15 mouse cellular contexts compared by ENCODE assay signal in the genomic region with DNA sequence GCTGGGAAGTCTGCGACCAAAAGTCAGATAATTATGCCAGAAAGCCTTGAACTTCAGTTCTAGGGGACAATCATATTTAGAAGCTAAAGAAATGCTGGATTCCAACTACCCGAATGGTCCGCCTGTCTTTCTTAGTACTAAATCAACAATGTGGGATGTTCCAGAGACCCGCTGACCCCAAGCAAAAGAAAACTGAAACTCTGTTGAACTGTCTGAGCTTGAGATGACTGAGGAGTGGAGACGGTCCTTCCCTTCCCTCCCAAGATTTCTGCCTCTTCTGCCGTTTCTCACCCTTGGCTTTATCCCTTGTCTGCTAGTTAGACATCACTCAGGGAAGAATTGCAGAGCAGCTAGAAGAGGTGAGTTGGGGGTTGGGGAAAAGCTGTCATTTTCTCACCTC. TPM values are rescaled to one million over a fixed set of nuclear protein-coding genes. Genes with fewer than 3 reads are reported as not detected.
A peak's percentile ranks its signal among the peaks of the same experiment; 100 is the strongest.
DNase-seq lines count a peak whose midpoint lies in the region; ATAC-seq and TF ChIP-seq lines count a peak whose summit lies in the region.
"Had no signal": no experiment of that assay in that cellular context is flagged by ENCODE, and none has a peak within 500 bp of the region (broad histone marks: within the 10 kb centered on the region; RNA-seq: fewer than 3 reads in every experiment).

No protein-coding gene starts in this region.

- H3K9ac ChIP-seq in midbrain, embryonic 14.5 days (replicated peaks; ENCODE audit: low read length), result no peak overlapping the region
- H3K9ac ChIP-seq in midbrain, postnatal 0 days (replicated peaks; ENCODE audit: low read length, poor library complexity, severe bottlenecking), result no peak overlapping the region
- H3K9ac ChIP-seq in limb, embryonic 12.5 days (replicated peaks), result no peak overlapping the region
- H3K9ac ChIP-seq in stomach, postnatal 0 days (ENCODE audit: low read length), result peak overlapping the region; percentile 38
- no peak overlapping the region for H3K9ac ChIP-seq in kidney, embryonic 14.5 days (ENCODE audit: low read depth, low read length)
- H3K9ac ChIP-seq: kidney, embryonic 15.5 days; liver, embryonic 15.5 days had no signal

- peaks cover 96% of the 10 kb centered on the region for H3K27me3 ChIP-seq in midbrain, embryonic 14.5 days (ENCODE audit: control insufficient read depth, insufficient read depth, low read length)
- peaks cover 77% of the 10 kb centered on the region for H3K27me3 ChIP-seq in midbrain, postnatal 0 days (ENCODE audit: insufficient read depth, low read length)
- H3K27me3 ChIP-seq in limb, embryonic 12.5 days, result peaks cover 86% of the 10 kb centered on the region
- no peaks in the 10 kb centered on the region; the same call in 1 of the 2 replicates for H3K27me3 ChIP-seq in stomach, postnatal 0 days (ENCODE audit: control insufficient read depth, insufficient read depth, low read length)
- H3K27me3 ChIP-seq in kidney, embryonic 14.5 days (ENCODE audit: control insufficient read depth, insufficient read depth, low read length), result peaks cover 95% of the 10 kb centered on the region

- TF ChIP-seq CTCF in midbrain, postnatal 0 days (IDR thresholded peaks at IDR 0.05), result no peak
- TF ChIP-seq CTCF in stomach, postnatal 0 days (IDR thresholded peaks at IDR 0.05; ENCODE audit: low read depth), result no peak

- 1% methylated on average over 6 of the region's 6 CpGs for WGBS in midbrain, embryonic 14.5 days
- 3% methylated on average over 6 of the region's 6 CpGs for WGBS in midbrain, postnatal 0 days
- 2% methylated on average over 6 of the region's 6 CpGs for WGBS in limb, embryonic 12.5 days
- 35% methylated on average over 6 of the region's 6 CpGs for WGBS in stomach, postnatal 0 days
- 3% methylated on average over 6 of the region's 6 CpGs for WGBS in kidney, embryonic 14.5 days

- H3K4me1 ChIP-seq in midbrain, embryonic 14.5 days (ENCODE audit: control insufficient read depth, insufficient read depth, low read length), result no peaks in the 10 kb centered on the region
- H3K4me1 ChIP-seq in midbrain, postnatal 0 days (ENCODE audit: insufficient read depth, low read length), result no peaks in the 10 kb centered on the region
- peaks cover 18% of the 10 kb centered on the region for H3K4me1 ChIP-seq in limb, embryonic 12.5 days (replicated peaks)
- peaks cover 2% of the 10 kb centered on the region; the same call in 1 of the 2 replicates for H3K4me1 ChIP-seq in stomach, postnatal 0 days (replicated peaks; ENCODE audit: control insufficient read depth, insufficient read depth)
- no peaks in the 10 kb centered on the region for H3K4me1 ChIP-seq in kidney, embryonic 14.5 days (ENCODE audit: control insufficient read depth, insufficient read depth, low read length)
- H3K4me1 ChIP-seq: liver, embryonic 15.5 days had no signal

- H3K27ac ChIP-seq in midbrain, embryonic 14.5 days (replicated peaks; ENCODE audit: low read depth, low read length), result no peak overlapping the region
- no peak overlapping the region for H3K27ac ChIP-seq in midbrain, postnatal 0 days (ENCODE audit: low read depth, low read length)
- H3K27ac ChIP-seq in limb, embryonic 12.5 days, result no peak overlapping the region
- no peak overlapping the region for H3K27ac ChIP-seq in stomach, postnatal 0 days (replicated peaks)
- H3K27ac ChIP-seq in kidney, embryonic 14.5 days (ENCODE audit: low read depth, low read length), result no peak overlapping the region
- H3K27ac ChIP-seq: kidney, embryonic 15.5 days; liver, embryonic 15.5 days had no signal

- no peak for TF ChIP-seq EP300 in stomach, postnatal 0 days (optimal IDR thresholded peaks at IDR 0.05)

- no peaks in the 10 kb centered on the region for H3K36me3 ChIP-seq in midbrain, embryonic 14.5 days (ENCODE audit: control insufficient read depth, insufficient read depth, low read length)
- H3K36me3 ChIP-seq in midbrain, postnatal 0 days (ENCODE audit: insufficient read depth, low read length), result no peaks in the 10 kb centered on the region
- H3K36me3 ChIP-seq in limb, embryonic 12.5 days, result no peaks in the 10 kb centered on the region
- H3K36me3 ChIP-seq in stomach, postnatal 0 days (ENCODE audit: control insufficient read depth, insufficient read depth, low read length), result no peaks in the 10 kb centered on the region
- no peaks in the 10 kb centered on the region for H3K36me3 ChIP-seq in kidney, embryonic 14.5 days (ENCODE audit: control insufficient read depth, insufficient read depth, low read length)
- H3K36me3 ChIP-seq: kidney, embryonic 15.5 days; liver, embryonic 15.5 days had no signal

- no peak for ATAC-seq in midbrain, embryonic 14.5 days (ENCODE audit: low FRiP score, low TSS enrichment)
- ATAC-seq in midbrain, postnatal 0 days (ENCODE audit: low FRiP score), result no peak
- ATAC-seq in limb, embryonic 12.5 days (ENCODE audit: insufficient number of reproducible peaks, insufficient read depth, low FRiP score, low TSS enrichment, low read depth), result no peak
- no peak for ATAC-seq in stomach, postnatal 0 days (ENCODE audit: low FRiP score, low TSS enrichment)
- ATAC-seq in kidney, embryonic 14.5 days (ENCODE audit: low FRiP score, low TSS enrichment), result no peak

- no peak overlapping the region for H3K4me2 ChIP-seq in midbrain, embryonic 14.5 days (ENCODE audit: low read length)
- H3K4me2 ChIP-seq in midbrain, postnatal 0 days (ENCODE audit: low read depth, low read length, poor library complexity, severe bottlenecking), result no peak overlapping the region
- peak overlapping the region; percentile 17; the same call in 1 of the 2 replicates for H3K4me2 ChIP-seq in limb, embryonic 12.5 days
- H3K4me2 ChIP-seq in stomach, postnatal 0 days (replicated peaks; ENCODE audit: low read depth), result peak overlapping the region; percentile 57
- H3K4me2 ChIP-seq in kidney, embryonic 14.5 days (replicated peaks; ENCODE audit: low read depth, low read length), result no peak overlapping the region
- H3K4me2 ChIP-seq: kidney, embryonic 15.5 days; liver, embryonic 15.5 days had no signal

- no peak overlapping the region for H3K4me3 ChIP-seq in midbrain, embryonic 14.5 days (replicated peaks; ENCODE audit: low read depth, low read length)
- H3K4me3 ChIP-seq in midbrain, postnatal 0 days (ENCODE audit: low read depth, low read length), result no peak overlapping the region
- H3K4me3 ChIP-seq in limb, embryonic 12.5 days (replicated peaks), result 0 out of 2 replicates have a peak overlapping the region, but pooled peaks have one; percentile 6
- H3K4me3 ChIP-seq in stomach, postnatal 0 days (ENCODE audit: low read depth, low read length), result peak overlapping the region; percentile 1
- H3K4me3 ChIP-seq in kidney, embryonic 14.5 days (ENCODE audit: low read length), result no peak overlapping the region
- H3K4me3 ChIP-seq: kidney, embryonic 15.5 days; liver, embryonic 15.5 days; myocyte had no signal

- DNase-seq in embryo, embryonic 10.5 days (ENCODE audit: low spot score), result peak; percentile 55
- DNase-seq in embryo, embryonic 10 days (ENCODE audit: low spot score), result no peak
- DNase-seq in midbrain, embryonic 14.5 days, result peak; percentile 14
- DNase-seq in midbrain, postnatal 0 days (ENCODE audit: low spot score), result no peak
- no peak for DNase-seq in stomach, postnatal 0 days (ENCODE audit: low spot score)
- DNase-seq in adrenal gland, postnatal 25 days, result no peak
- DNase-seq: adrenal gland, postnatal 10 days; heart, postnatal 36 days; lung, postnatal 4 days; thymus, adult 18-20 months had no signal

- no peaks in the 10 kb centered on the region for H3K9me3 ChIP-seq in midbrain, embryonic 14.5 days (ENCODE audit: control insufficient read depth, low read length)
- H3K9me3 ChIP-seq in midbrain, postnatal 0 days (ENCODE audit: low read length), result no peaks in the 10 kb centered on the region
- H3K9me3 ChIP-seq in limb, embryonic 12.5 days, result no peaks in the 10 kb centered on the region
- no peaks in the 10 kb centered on the region for H3K9me3 ChIP-seq in stomach, postnatal 0 days (ENCODE audit: control insufficient read depth, low read length)
- H3K9me3 ChIP-seq in kidney, embryonic 14.5 days (ENCODE audit: control insufficient read depth, low read length), result no peaks in the 10 kb centered on the region
- H3K9me3 ChIP-seq: kidney, embryonic 15.5 days; liver, embryonic 15.5 days had no signal

RNA-seq across cellular contexts. Expression of a gene that starts 5.7 kb away (rescaled TPM):
- polyA plus RNA-seq in midbrain, embryonic 14.5 days (2014; fragmentation: Nextera tagmentation; extraction: Ambion mirVana), result 5.4 and 8.1 TPM in 2 replicates
- total RNA-seq in midbrain, postnatal 0 days (2014; rRNA removed), result 6.8 and 12.3 TPM in 2 replicates
- polyA plus RNA-seq in midbrain, postnatal 0 days (2015; fragmentation: Nextera tagmentation; extraction: Ambion mirVana), result 13.2 and 25.8 TPM in 2 replicates
- 8.9 and 16.7 TPM in 2 replicates for polyA plus RNA-seq in limb, embryonic 12.5 days (2016; fragmentation: Nextera tagmentation; extraction: Ambion mirVana)
- 18.0 and 19.0 TPM in 2 replicates for polyA plus RNA-seq in stomach, postnatal 0 days (2015; fragmentation: Nextera tagmentation; extraction: Ambion mirVana)
- 0.11 TPM in 1 of 2 replicates, not detected in the other for polyA plus RNA-seq in kidney, embryonic 14.5 days (2014; fragmentation: Nextera tagmentation; extraction: Ambion mirVana)
- 4.0 and 6.0 TPM in 2 replicates for total RNA-seq in adrenal gland, postnatal 25 days (2021)

Comparison
In these comparisons a context has a peak if more than half of its experiments do, and no peak if none do; other contexts are left out.
1. DNase-seq: peak in embryo, embryonic 10.5 days (single experiment) and midbrain, embryonic 14.5 days (single experiment); none in embryo, embryonic 10 days (single experiment), midbrain, postnatal 0 days (single experiment), stomach, postnatal 0 days (single experiment) and adrenal gland, postnatal 25 days (single experiment).
2. H3K4me2 ChIP-seq: peak in limb, embryonic 12.5 days (single experiment) and stomach, postnatal 0 days (single experiment); none in midbrain, embryonic 14.5 days (single experiment), midbrain, postnatal 0 days (single experiment) and kidney, embryonic 14.5 days (single experiment).
3. H3K4me3 ChIP-seq: peak in limb, embryonic 12.5 days (single experiment) and stomach, postnatal 0 days (single experiment); none in midbrain, embryonic 14.5 days (single experiment), midbrain, postnatal 0 days (single experiment) and kidney, embryonic 14.5 days (single experiment).